Mouse (Mus musculus): ENCODE results near the gene Ace3. TPM values are rescaled to one million over a fixed set of nuclear protein-coding genes. Genes with fewer than 3 reads are reported as not detected.

Ace3 gene
- polyA plus RNA-seq (2014; fragmentation: Nextera tagmentation; extraction: Ambion mirVana), result not detected in 2 replicates

- H3K4me1 ChIP-seq (ENCODE audit: control insufficient read depth, insufficient read depth, low read length), result no peaks in the 10 kb centered on the region
- DNase-seq (ENCODE audit: low spot score) (no peak), ATAC-seq (no peak)
- no peaks in the 10 kb centered on the region for H3K9me3 ChIP-seq (replicated peaks; ENCODE audit: control insufficient read depth, low read length)
- no peaks in the 10 kb centered on the region for H3K36me3 ChIP-seq (ENCODE audit: control insufficient read depth, insufficient read depth, low read length)
- H3K27me3 ChIP-seq (replicated peaks; ENCODE audit: control insufficient read depth, insufficient read depth, low read length), result no peaks in the 10 kb centered on the region
- H3K4me2 ChIP-seq (ENCODE audit: low read length), result no peak within 1 kb of the TSS
- H3K27ac ChIP-seq (ENCODE audit: low read depth, low read length), result no peak within 1 kb of the TSS
- H3K4me3 ChIP-seq (ENCODE audit: low read depth, low read length), result no peak within 1 kb of the TSS
- 96% methylated on average over 3 of the region's 3 CpGs for WGBS
- no peak within 1 kb of the TSS for H3K9ac ChIP-seq (ENCODE audit: low read length)
Observed at GRCm38 (mm10) chr11:105994375-105994774, at the start of gene Ace3. Gene Ace3 (plus strand): TSS chr11:105994675.

DNA sequence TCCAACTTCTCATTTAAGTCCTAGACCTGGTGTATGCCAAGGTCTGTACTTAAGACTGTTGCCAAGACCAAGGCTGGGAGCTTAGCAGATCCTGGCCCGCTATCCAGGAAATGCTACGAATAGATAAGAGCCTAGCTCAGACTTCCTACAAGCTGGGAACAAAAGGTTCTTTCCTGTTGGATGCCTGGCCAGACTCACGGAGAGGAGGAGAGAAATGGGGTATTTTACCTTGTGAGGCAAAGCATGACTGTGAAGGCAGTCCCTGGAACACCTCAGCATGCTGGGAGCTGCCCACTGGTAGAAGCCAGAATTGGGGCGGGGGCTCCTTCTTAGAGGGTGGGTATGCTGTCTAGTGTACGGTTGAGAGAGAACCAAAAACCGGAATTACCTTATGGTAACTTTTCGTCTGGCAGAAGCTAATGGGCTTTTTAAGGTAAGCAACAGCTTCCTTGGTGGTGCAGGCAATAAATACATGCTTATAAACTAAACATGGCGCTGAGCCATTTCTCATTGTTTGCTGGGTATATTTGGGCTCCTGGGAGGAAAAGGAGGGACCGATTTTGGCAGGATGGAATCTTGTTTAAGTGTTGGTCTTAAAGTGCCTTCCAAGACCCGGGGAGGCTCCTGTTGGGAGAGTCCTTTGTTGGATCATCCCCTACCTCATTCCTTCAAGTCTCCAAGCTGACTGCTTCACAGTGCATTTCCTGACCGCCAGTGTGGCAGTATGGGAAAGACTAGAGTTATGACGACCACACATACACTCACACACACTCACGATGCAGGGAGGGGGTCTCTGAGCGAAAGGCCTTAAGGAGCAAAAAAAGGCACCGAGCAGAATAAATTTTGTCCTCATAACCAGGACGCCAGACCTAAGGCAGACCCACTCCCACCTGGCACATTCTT, 49.5 kb upstream of the Ace3 start:
- H3K4me1 ChIP-seq (ENCODE audit: control insufficient read depth, insufficient read depth, low read length), result peaks cover 6% of the 10 kb centered on the region; the same call in 1 of the 2 replicates
- ATAC-seq (peak; percentile 22; the same call in 1 of the 2 replicates), DNase-seq (ENCODE audit: low spot score) (peak; percentile 25)
- H3K9ac ChIP-seq (ENCODE audit: low read length), result peak overlapping the region; percentile 71; the same call in 1 of the 2 replicates
- H3K27ac ChIP-seq (ENCODE audit: low read depth, low read length), result no peak overlapping the region
- WGBS, result 76% methylated on average over 16 of the region's 16 CpGs
- H3K27me3 ChIP-seq (replicated peaks; ENCODE audit: control insufficient read depth, insufficient read depth, low read length), result no peaks in the 10 kb centered on the region
- peak overlapping the region; percentile 57 for H3K4me3 ChIP-seq (ENCODE audit: low read depth, low read length)
- no peaks in the 10 kb centered on the region for H3K9me3 ChIP-seq (replicated peaks; ENCODE audit: control insufficient read depth, low read length)
- peak overlapping the region; percentile 87 for H3K4me2 ChIP-seq (ENCODE audit: low read length)
- no peaks in the 10 kb centered on the region for H3K36me3 ChIP-seq (ENCODE audit: control insufficient read depth, insufficient read depth, low read length)

GRCm38 (mm10) chr11:105946694-105947154, 47.8 kb upstream of the Ace3 start:
- no peak for DNase-seq (ENCODE audit: low spot score)
- H3K4me1 ChIP-seq (ENCODE audit: control insufficient read depth, insufficient read depth, low read length), result peaks cover 6% of the 10 kb centered on the region; the same call in 1 of the 2 replicates
- H3K4me3 ChIP-seq (ENCODE audit: low read depth, low read length), result no peak overlapping the region
- no peak overlapping the region for H3K4me2 ChIP-seq (ENCODE audit: low read length)
- no peak overlapping the region for H3K9ac ChIP-seq (ENCODE audit: low read length)
- ATAC-seq, result no peak
- no peak overlapping the region for H3K27ac ChIP-seq (ENCODE audit: low read depth, low read length)
- H3K9me3 ChIP-seq (replicated peaks; ENCODE audit: control insufficient read depth, low read length), result no peaks in the 10 kb centered on the region
- H3K27me3 ChIP-seq (replicated peaks; ENCODE audit: control insufficient read depth, insufficient read depth, low read length), result no peaks in the 10 kb centered on the region
- 61% methylated on average over 11 of the region's 11 CpGs for WGBS
- H3K36me3 ChIP-seq (ENCODE audit: control insufficient read depth, insufficient read depth, low read length), result no peaks in the 10 kb centered on the region

DNA sequence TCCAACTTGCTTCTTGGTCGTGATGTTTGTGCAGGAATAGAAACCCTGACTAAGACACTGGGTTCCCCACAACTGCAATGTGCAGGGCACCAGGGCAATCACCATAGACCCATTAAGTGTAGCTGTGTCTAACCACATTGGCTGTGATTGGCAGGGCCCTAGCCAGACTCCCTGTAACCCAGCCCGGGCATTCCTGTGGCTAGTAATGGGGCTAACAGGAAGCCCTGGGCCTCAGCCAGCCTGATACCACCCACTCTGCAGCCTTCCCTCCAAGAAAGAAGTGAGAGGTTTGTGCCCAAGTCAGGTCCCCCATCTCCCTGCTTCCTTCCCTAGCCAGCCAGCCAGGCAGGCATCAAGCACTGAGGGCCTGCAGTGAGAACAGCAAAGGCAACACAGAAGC, 46.2 kb upstream of the Ace3 start:
- Histone ChIP-seq H3K27ac (ENCODE audit: low read depth, low read length) (no peak overlapping the region), H3K4me3 (ENCODE audit: low read depth, low read length) (no peak overlapping the region), H3K4me1 (ENCODE audit: control insufficient read depth, insufficient read depth, low read length) (peaks cover 6% of the 10 kb centered on the region; the same call in 1 of the 2 replicates), H3K36me3 (ENCODE audit: control insufficient read depth, insufficient read depth, low read length) (no peaks in the 10 kb centered on the region), H3K4me2 (ENCODE audit: low read length) (no peak overlapping the region), H3K9ac (ENCODE audit: low read length) (no peak overlapping the region), H3K9me3 (replicated peaks; ENCODE audit: control insufficient read depth, low read length) (no peaks in the 10 kb centered on the region), H3K27me3 (replicated peaks; ENCODE audit: control insufficient read depth, insufficient read depth, low read length) (no peaks in the 10 kb centered on the region)
- no peak for DNase-seq (ENCODE audit: low spot score)
- 66% methylated on average over 2 of the region's 2 CpGs for whole genome bisulfite sequencing
- no peak for ATAC-seq

DNA sequence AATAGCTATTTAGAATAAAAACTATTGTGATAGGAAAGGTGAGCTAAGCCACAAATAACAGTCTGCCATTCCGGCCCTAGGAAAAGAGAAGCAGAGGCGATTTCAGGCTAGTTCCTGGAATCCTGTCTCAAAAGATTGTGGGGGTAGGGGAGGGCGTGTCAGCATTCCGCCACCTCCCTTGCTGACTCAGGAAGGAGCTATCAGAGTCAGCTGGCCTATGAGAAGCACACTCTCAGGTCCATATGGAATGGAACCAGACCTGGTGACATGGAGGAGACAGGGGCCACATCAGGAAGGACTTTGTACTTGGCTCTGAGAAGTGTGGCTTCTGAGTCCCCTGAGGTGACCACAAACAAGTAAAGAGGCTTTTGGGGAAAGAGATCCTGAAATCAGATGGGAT, 44.0 kb upstream of the Ace3 start:
- H3K9me3 ChIP-seq (replicated peaks; ENCODE audit: control insufficient read depth, low read length), result no peaks in the 10 kb centered on the region
- H3K4me3 ChIP-seq (ENCODE audit: low read depth, low read length), result no peak overlapping the region
- WGBS, result 62% methylated on average over 4 of the region's 4 CpGs
- H3K36me3 ChIP-seq (ENCODE audit: control insufficient read depth, insufficient read depth, low read length), result no peaks in the 10 kb centered on the region
- no peaks in the 10 kb centered on the region for H3K4me1 ChIP-seq (ENCODE audit: control insufficient read depth, insufficient read depth, low read length)
- H3K27me3 ChIP-seq (replicated peaks; ENCODE audit: control insufficient read depth, insufficient read depth, low read length), result no peaks in the 10 kb centered on the region
- ATAC-seq (no peak), DNase-seq (ENCODE audit: low spot score) (no peak)
- no peak overlapping the region for H3K9ac ChIP-seq (ENCODE audit: low read length)
- no peak overlapping the region for H3K4me2 ChIP-seq (ENCODE audit: low read length)
- no peak overlapping the region for H3K27ac ChIP-seq (ENCODE audit: low read depth, low read length)

DNA sequence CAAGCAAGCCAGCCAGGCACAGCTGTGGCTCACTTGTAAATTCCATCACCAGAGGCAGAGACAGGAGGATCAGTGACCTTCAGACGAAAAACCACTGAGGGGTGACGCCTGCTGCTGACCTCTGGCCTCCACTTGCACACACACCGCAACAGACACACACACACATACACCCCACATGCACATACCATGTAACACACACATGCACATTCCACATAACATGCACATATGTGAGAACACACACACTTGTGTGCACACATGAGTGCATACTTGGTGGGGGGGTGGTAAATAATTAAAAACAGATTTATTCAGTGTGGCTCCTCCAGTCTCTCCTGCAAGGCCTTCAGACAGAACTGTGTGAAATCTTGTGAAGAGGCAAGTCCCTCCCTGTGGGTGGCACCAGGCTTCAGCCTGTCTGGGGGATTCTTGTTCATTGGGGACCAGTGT, 42.9 kb upstream of the Ace3 start:
- H3K4me1 ChIP-seq (ENCODE audit: control insufficient read depth, insufficient read depth, low read length), result no peaks in the 10 kb centered on the region
- H3K4me3 ChIP-seq (ENCODE audit: low read depth, low read length), result no peak overlapping the region
- H3K9me3 ChIP-seq (replicated peaks; ENCODE audit: control insufficient read depth, low read length), result no peaks in the 10 kb centered on the region
- ATAC-seq (no peak), DNase-seq (ENCODE audit: low spot score) (no peak)
- H3K4me2 ChIP-seq (ENCODE audit: low read length), result no peak overlapping the region
- no peak overlapping the region for H3K9ac ChIP-seq (ENCODE audit: low read length)
- no peak overlapping the region for H3K27ac ChIP-seq (ENCODE audit: low read depth, low read length)
- 69% methylated on average over 3 of the region's 3 CpGs for WGBS
- H3K27me3 ChIP-seq (replicated peaks; ENCODE audit: control insufficient read depth, insufficient read depth, low read length), result no peaks in the 10 kb centered on the region
- no peaks in the 10 kb centered on the region for H3K36me3 ChIP-seq (ENCODE audit: control insufficient read depth, insufficient read depth, low read length)

GRCm38 (mm10) chr11:105952111-105952510, 42.4 kb upstream of the Ace3 start:
- Histone ChIP-seq H3K27ac (ENCODE audit: low read depth, low read length) (no peak overlapping the region), H3K9me3 (replicated peaks; ENCODE audit: control insufficient read depth, low read length) (no peaks in the 10 kb centered on the region), H3K4me3 (ENCODE audit: low read depth, low read length) (no peak overlapping the region), H3K27me3 (replicated peaks; ENCODE audit: control insufficient read depth, insufficient read depth, low read length) (no peaks in the 10 kb centered on the region), H3K4me2 (ENCODE audit: low read length) (no peak overlapping the region), H3K36me3 (ENCODE audit: control insufficient read depth, insufficient read depth, low read length) (no peaks in the 10 kb centered on the region), H3K9ac (ENCODE audit: low read length) (no peak overlapping the region), H3K4me1 (ENCODE audit: control insufficient read depth, insufficient read depth, low read length) (no peaks in the 10 kb centered on the region)
- no peak for ATAC-seq
- WGBS, result 86% methylated on average over 9 of the region's 9 CpGs
- no peak for DNase-seq (ENCODE audit: low spot score)

DNA sequence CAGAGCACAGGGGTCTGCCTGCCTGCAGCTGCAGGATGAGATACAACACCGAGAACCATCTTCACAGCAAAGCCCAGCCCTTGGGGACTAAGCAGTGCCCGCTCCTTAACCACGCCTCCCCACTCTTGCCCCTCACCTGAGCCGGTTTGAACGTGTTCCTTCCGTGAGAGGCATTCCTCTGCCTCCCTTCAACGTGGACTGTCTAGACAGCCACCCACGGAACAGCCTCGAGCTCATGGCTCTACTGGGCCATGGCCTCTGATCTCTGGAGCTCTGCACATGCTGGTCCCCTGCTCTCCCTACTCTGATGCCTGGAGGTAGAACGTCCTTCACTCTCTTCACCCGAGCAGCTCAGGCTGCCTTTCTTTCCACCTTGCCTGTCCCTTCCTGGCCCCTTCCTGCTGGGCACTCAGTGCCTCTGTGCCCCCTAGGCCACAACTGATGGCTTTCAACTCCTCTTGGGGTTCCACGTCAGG, 41.5 kb upstream of the Ace3 start, which contains the start of gene Cyb561:
TSS of gene Cyb561 (minus strand) at position 426 of the 476 bp plus-strand sequence.
- H3K9ac ChIP-seq (ENCODE audit: low read length), result no peak within 1 kb of the TSS
- ATAC-seq (no peak), DNase-seq (ENCODE audit: low spot score) (no peak)
- H3K27me3 ChIP-seq (replicated peaks; ENCODE audit: control insufficient read depth, insufficient read depth, low read length), result no peaks in the 10 kb centered on the region
- H3K27ac ChIP-seq (ENCODE audit: low read depth, low read length), result no peak within 1 kb of the TSS
- no peaks in the 10 kb centered on the region for H3K4me1 ChIP-seq (ENCODE audit: control insufficient read depth, insufficient read depth, low read length)
- no peaks in the 10 kb centered on the region for H3K36me3 ChIP-seq (ENCODE audit: control insufficient read depth, insufficient read depth, low read length)
- no peaks in the 10 kb centered on the region for H3K9me3 ChIP-seq (replicated peaks; ENCODE audit: control insufficient read depth, low read length)
- WGBS, result 76% methylated on average over 12 of the region's 12 CpGs
- no peak within 1 kb of the TSS for H3K4me2 ChIP-seq (ENCODE audit: low read length)
- H3K4me3 ChIP-seq (ENCODE audit: low read depth, low read length), result no peak within 1 kb of the TSS

- H3K27me3 ChIP-seq (replicated peaks; ENCODE audit: control insufficient read depth, insufficient read depth, low read length), result no peaks in the 10 kb centered on the region
- no peak overlapping the region for H3K9ac ChIP-seq (ENCODE audit: low read length)
- H3K4me3 ChIP-seq (ENCODE audit: low read depth, low read length), result no peak overlapping the region
- no peak overlapping the region for H3K4me2 ChIP-seq (ENCODE audit: low read length)
- H3K9me3 ChIP-seq (replicated peaks; ENCODE audit: control insufficient read depth, low read length), result no peaks in the 10 kb centered on the region
- no peak overlapping the region for H3K27ac ChIP-seq (ENCODE audit: low read depth, low read length)
- ATAC-seq (no peak), DNase-seq (ENCODE audit: low spot score) (no peak)
- 74% methylated on average over 6 of the region's 6 CpGs for WGBS
- no peaks in the 10 kb centered on the region for H3K4me1 ChIP-seq (ENCODE audit: control insufficient read depth, insufficient read depth, low read length)
- no peaks in the 10 kb centered on the region for H3K36me3 ChIP-seq (ENCODE audit: control insufficient read depth, insufficient read depth, low read length)
Observed at GRCm38 (mm10) chr11:105953402-105953801, 41.1 kb upstream of the Ace3 start.
